Mouse (Mus musculus): ENCODE measurements around the gene Tgm7.

Tgm7 gene

GRCm38 (mm10) chr2:121071871-121072270 is 37.7 kb downstream of the Tgm7 start:
- no peak for DNase-seq (ENCODE audit: low spot score)

- DNase-seq (ENCODE audit: low spot score), result no peak
These were observed 40.1 kb downstream of the Tgm7 start for GRCm38 (mm10) chr2:121069506-121069905.

- no peak for DNase-seq (ENCODE audit: low spot score)
These were observed 42.5 kb downstream of the Tgm7 start for GRCm38 (mm10) chr2:121067116-121067515.

- no peak for DNase-seq (ENCODE audit: low spot score)
These were observed 48.3 kb downstream of the Tgm7 start for GRCm38 (mm10) chr2:121061315-121061714.

GRCm38 (mm10) chr2:121057997-121058396 is 51.6 kb downstream of the Tgm7 start:
- no peak for DNase-seq (ENCODE audit: low spot score)

- no peak for DNase-seq (ENCODE audit: low spot score)
These were observed 53.7 kb downstream of the Tgm7 start for GRCm38 (mm10) chr2:121055915-121056314.

GRCm38 (mm10) chr2:121054060-121054459 is 55.5 kb downstream of the Tgm7 start:
- no peak for DNase-seq (ENCODE audit: low spot score)

GRCm38 (mm10) chr2:121052176-121052575 is 57.4 kb downstream of the Tgm7 start:
- no peak for DNase-seq (ENCODE audit: low spot score)

GRCm38 (mm10) chr2:121045653-121046052 is 63.9 kb downstream of the Tgm7 start:
- DNase-seq (ENCODE audit: low spot score), result no peak
